Mouse (Mus musculus): ENCODE measurements around the gene Slc41a3.

The Slc41a3 gene

DNA sequence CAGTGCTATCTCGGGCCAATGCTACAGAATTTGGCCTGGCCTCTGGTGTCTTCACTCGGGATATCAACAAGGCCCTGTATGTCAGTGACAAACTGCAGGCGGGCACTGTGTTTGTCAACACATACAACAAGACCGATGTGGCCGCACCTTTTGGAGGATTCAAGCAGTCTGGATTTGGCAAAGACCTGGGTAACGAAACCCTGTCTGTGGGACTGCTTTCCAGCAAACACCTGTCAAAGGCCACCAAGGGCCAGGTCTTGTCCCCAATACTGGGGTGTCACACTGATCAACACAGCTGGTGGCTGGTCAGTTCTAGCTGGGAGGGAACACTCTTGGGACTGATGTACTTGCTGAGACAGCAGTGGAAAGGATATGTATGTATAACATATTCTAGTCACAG, 6.3 kb upstream of the Slc41a3 start:
- DNase-seq (ENCODE audit: low spot score) = no peak

DNA sequence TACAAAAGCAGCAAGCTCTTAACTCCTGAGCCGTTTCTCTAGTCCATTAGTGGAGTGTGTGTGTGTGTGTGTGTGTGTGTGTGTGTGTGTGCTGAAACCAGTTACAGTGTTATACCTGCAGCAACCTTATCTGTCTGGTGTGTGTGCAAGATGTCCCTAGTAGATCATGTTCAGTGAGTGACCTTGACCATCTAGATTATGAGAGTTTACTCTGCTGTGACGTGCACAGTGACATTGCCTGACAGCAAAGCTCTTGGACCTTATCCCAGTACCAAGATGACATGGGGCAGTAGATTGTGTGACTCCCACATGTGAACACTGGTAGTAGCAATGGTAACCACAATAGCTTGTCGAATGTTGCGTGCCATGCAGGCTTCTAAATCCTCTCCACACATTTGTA, 4.2 kb upstream of the Slc41a3 start:
- no peak for DNase-seq (ENCODE audit: low spot score)

- DNase-seq (ENCODE audit: low spot score) = no peak
Measured at GRCm38 (mm10) chr6:90601736-90602135, 2.8 kb upstream of the Slc41a3 start.

DNA sequence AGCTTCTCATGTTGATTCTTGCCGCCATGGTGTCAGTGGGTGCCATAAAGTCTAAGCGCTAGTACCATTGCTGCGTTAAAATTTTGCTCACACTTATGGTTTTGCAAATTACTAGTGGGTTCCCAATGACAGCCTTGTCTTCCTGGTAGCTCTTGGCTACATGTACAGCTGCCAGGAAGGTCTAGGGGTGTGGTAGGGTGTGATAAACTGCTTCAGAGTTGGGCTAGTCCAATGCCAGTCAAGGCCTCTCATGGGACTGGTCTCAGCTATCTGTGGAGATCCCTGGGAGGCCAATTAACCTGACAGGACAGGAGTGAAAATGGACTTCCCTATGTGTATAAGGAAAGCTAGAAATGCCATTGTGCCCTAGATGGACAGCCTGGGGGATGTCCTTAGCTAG, 2.2 kb upstream of the Slc41a3 start:
- no peak for DNase-seq (ENCODE audit: low spot score)

- no peak for DNase-seq (ENCODE audit: low spot score)
Measured at GRCm38 (mm10) chr6:90603126-90603525, 1.4 kb upstream of the Slc41a3 start.

GRCm38 (mm10) chr6:90604130-90604529, 395 bp upstream of the Slc41a3 start:
- DNase-seq (ENCODE audit: low spot score) = no peak

DNA sequence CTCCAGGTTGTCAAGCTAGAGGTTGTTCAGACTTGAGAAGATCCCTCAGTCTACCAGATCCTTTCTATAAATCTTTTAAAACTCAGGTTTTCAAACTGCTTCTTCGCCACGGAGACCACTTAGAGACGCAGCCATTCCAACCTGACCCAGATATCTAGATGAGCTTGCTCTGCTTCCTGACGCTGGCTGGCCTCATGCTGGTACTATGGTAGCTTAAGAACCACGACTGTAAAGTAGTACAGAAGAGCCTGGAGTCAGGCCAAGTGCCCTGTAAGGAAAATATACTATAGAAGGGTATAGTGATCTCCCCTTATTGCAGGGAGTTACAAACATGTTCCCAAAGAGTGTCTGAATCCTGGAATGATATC, 757 bp downstream of the Slc41a3 start:
- DNase-seq (ENCODE audit: low spot score) = no peak

DNA sequence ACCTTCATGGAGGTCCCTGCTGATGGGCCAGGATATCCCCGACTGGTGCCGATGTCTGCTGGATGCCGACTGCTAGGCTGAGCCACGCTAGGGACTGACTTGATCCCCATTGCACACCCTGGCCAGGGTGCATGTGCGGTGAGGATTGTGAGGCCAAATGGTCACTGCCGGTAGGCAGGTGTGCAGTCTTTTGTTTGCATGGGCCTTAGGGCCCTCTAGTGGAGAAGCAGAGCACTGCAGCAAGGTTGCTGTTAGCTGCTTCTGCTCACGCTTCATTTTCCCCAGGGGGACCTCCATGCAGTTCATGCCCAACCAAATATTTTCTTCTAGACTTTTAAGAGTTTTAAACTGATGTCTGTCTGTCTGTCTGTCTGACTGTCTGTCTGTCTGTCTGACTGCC, 2.0 kb downstream of the Slc41a3 start:
- DNase-seq (ENCODE audit: low spot score) = no peak

DNA sequence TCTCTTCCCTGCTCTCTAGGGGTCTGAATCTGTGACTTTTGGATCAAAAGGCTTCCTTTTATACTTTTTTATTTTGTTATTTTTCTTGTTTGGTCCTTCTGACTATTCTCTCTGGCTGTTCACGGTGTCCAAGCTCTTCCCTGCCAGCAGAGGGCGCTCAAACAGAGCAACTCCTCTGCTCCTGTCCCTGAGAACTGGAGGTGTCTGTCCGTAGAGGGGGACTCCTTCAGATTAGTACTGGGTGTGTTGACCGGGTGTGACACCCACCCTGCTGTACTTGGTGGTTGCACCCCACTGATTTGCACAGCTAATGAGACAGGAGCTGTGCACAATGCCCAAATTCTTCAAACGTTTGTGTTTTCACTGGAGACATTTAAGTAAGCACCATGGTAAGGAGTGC, 2.7 kb downstream of the Slc41a3 start:
- DNase-seq (ENCODE audit: low spot score) = peak; percentile 54

GRCm38 (mm10) chr6:90608186-90608585, 3.7 kb downstream of the Slc41a3 start:
- no peak for DNase-seq (ENCODE audit: low spot score)

DNA sequence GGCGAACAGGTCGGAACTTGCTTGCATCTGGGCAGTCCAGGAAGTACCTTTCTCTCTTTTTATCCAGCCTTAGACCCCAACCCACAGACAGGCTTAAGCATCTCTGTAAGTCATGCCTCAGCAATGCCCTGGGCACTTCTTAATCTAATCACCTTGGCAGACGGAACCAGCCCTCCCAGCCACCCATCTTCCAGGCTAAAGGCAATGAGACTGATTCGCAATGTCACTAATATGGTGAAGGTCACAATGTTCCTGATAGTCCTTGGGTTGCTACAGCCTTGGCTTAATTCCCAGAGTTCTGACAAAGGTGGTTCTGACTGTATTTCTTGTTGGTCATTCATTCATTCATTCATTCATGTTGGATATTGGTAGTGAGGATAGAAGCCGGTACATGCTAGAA, 5.7 kb downstream of the Slc41a3 start:
- no peak for DNase-seq (ENCODE audit: low spot score)

DNA sequence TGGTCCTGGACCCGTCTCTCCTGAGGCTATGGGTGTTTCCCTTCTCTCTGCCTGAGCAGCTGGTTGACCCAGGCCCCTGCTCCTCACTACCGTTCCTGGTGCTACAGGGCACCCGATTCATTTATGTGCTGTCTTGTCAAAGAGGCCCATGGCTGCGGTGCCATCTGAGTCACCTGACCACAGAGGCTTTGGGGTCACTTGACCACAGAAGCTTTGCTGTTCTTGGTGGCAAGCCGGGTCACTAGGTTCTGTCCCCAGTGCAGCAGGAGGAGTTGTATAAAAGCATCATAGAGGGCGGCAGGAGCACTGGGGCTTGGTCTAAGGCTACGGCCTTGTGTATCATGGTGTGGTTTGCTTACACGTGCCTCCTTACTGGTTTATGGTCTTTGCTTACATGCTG, 8.8 kb downstream of the Slc41a3 start:
- no peak for DNase-seq (ENCODE audit: low spot score)

DNA sequence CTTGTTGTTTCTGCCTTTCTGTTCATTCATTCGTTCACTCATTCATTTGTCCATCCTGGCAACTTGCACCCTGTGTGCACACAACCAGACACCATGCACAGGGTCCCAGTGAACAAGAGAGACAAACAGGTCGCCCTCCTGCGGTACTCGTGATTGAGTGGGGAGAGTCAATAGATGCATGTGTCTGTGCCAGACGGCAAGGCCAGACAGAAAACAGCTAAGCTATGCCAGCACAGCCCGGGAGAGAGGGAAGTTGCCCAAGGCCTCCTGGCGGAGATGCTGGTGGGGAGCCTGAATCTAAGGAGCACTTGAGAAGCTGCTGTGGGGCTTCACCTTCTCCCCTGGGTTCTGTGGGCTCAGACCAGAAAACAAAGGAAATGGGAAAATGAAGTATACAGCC, 10.8 kb downstream of the Slc41a3 start:
- no peak for DNase-seq (ENCODE audit: low spot score)

DNA sequence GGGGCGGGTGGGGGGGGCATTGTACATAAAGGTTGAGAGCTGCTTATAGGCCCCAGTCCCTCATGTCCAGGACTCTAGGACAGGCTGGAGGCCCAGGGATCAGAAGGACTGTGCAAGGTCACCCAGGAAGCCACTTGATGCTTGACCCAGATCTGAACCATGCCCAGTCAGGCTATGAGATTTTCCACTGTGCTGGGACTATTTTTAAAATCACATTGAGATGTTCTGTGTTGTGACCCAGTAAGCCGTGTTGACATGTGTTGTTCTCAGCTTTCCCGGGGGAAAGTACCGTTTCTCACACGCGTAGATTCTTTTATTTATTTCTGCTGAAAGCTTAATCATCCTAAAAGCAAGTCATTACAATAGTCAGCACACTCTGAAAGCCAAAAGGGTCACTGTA, 11.5 kb downstream of the Slc41a3 start:
- no peak for DNase-seq (ENCODE audit: low spot score)

GRCm38 (mm10) chr6:90616481-90616880, 12.0 kb downstream of the Slc41a3 start:
- DNase-seq (ENCODE audit: low spot score) = no peak

DNA sequence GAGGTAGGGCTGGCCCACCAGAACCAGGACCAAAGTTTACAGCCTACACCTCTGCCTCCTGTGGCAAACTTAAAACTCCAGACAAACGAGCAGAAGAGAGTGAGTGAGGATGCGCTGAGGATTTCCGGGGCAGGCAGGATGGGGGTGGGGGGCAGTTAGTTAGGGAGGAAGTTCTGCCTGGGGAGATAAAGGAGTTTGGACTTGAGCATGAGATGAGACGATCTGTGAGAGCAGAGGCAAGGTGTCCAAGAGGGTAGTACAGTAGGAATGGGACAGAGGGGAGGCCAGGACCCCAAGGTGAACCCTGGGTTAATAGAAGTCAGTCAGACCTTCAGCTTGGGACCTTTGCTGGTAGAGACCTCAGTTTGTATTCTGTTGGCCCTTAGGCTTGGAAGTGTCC, 13.7 kb downstream of the Slc41a3 start:
- DNase-seq (ENCODE audit: low spot score) = no peak

GRCm38 (mm10) chr6:90618821-90619636, 14.5 kb downstream of the Slc41a3 start:
- no peak for DNase-seq (ENCODE audit: low spot score)

- no peak for DNase-seq (ENCODE audit: low spot score)
Measured at GRCm38 (mm10) chr6:90619936-90620335, 15.4 kb downstream of the Slc41a3 start.

DNA sequence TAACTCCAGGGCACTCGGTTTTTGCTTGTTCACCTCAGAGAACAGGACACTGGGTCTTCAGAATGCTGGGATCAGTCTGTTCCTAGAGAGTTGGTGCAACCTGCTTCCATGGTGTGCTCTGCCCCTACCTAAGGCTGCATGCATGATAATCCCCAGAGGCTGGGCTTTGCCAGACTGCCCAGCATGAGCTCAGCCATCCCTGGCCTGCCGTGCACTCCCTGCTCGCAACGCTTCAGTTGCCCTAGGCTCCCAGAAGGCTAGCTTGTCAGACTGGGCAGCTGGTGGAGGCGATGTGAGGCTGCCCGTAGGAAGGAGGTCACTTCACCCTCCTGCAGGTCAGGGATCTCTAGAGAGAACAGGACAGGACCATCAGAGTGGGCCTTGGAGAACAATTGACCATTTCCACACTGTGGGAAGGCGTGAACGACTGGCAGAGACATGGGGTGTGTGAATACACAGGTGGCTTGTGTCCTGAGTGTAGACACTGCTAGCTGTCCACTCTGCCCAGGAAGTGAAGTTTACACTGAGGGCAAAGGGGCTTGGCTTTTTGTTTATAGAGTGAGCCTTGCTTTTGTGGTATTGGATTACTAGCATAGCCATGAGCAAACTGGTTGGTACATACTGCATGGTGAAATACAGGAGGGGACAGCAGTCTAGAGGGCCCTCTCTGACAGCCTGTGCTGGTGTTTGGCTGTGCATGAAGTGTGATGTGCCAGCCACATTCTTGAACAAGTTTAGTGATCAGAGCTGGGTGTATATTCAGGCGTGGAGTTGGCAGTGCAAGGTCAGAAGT, 16.5 kb downstream of the Slc41a3 start:
- no peak for DNase-seq (ENCODE audit: low spot score)

- DNase-seq (ENCODE audit: low spot score) = no peak
Measured at GRCm38 (mm10) chr6:90621584-90621890, 17.0 kb downstream of the Slc41a3 start.

DNA sequence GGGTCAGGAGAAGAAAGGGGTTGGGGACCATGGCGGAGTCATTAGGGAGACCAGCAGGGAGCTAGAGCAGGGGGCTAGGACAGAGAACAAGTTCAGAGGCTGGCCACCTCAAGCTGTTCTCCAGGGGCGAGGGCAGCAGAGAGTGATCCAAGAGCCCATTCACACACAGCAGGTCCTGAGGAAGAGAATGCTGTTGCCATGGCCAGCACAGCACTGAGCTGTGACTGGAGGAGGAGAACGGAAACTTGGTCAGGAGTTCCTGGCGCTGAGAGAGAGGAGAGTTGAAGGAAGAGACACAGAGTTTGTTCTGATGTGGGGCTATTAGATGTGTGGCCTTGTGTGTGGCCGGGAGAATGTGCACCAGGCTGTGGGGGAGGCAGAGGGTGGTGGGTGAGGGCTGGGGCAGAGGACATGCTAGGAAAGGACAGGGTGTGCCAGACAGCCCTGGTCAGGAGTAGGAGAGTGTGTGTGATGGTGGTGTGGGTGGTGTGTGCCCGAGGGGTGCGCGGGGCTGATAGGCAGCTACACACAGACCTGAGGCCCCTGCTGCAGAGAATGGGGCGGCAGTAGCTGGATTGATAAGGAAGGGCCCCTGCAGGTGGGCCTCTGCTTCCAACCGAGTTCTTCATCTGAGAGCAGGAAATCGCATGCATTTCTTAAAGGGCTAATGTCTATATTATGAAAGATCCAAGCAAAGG, 18.4 kb downstream of the Slc41a3 start:
- DNase-seq (ENCODE audit: low spot score) = no peak

- DNase-seq (ENCODE audit: low spot score) = no peak
Measured at GRCm38 (mm10) chr6:90623456-90623836, 18.9 kb downstream of the Slc41a3 start.

GRCm38 (mm10) chr6:90624184-90624583, 19.7 kb downstream of the Slc41a3 start:
- DNase-seq (ENCODE audit: low spot score) = no peak

Measured in ovary, postnatal 14 days (tissue).